Mouse (Mus musculus): Measurements from ENCODE around the gene Enam. TPM values are rescaled to one million over a fixed set of nuclear protein-coding genes. Genes with fewer than 3 reads are reported as not detected.

Gene Enam
- total RNA-seq, 2 experiments from 2014 or later, result not detected

Other genes starting within 250 kb of the Enam start
- gene Gm7714, start 219.1 kb upstream of the Enam start, total RNA-seq (2021), result not detected
- gene Prol1, start 170.7 kb upstream of the Enam start, total RNA-seq (2021), result not detected
- gene Amtn, start 111.9 kb upstream of the Enam start, total RNA-seq (2021), result not detected
- not detected for gene Ambn, start 32.0 kb upstream of the Enam start, total RNA-seq (2021)
- gene Jchain, start 39.9 kb downstream of the Enam start, total RNA-seq (2021), result under 1 TPM; 0.51 to 0.87 TPM
- gene Utp3, start 66.5 kb downstream of the Enam start, total RNA-seq (2021), result 10 to 100 TPM; 29.4 to 29.8 TPM
- 100 to 1,000 TPM; 181 TPM for gene Rufy3, start 77.1 kb downstream of the Enam start, total RNA-seq (2021)
- 100 to 1,000 TPM; 103 to 109 TPM for gene Grsf1, start 188.2 kb downstream of the Enam start, total RNA-seq (2021)
- 10 to 100 TPM; 24.4 to 26.2 TPM for gene Mob1b, start 232.9 kb downstream of the Enam start, total RNA-seq (2021)